Mouse (Mus musculus) cerebellum, adult 2 months (tissue): ENCODE data around the gene Myrip. TPM values are rescaled to one million over a fixed set of nuclear protein-coding genes. Genes with fewer than 3 reads are reported as not detected.

ENCODE experiments used
- DNase-seq, 2 experiments: peaks; one replicate each; pipeline ENCODE4 v3.0.0; 2021
- H3K27ac ChIP-seq: fragments of 200-500 bp; 2 replicates; pipeline ENCODE4 v1.5.1; 2012; ENCODE audit warnings: low read length, control low read depth, inconsistent platforms; ENCODE audit not compliant: insufficient read depth
- H3K27me3 ChIP-seq: fragments of 200-500 bp; 2 replicates; pipeline ENCODE4 v1.6.1; 2012; ENCODE audit warnings: inconsistent platforms, mild to moderate bottlenecking, low read length, moderate library complexity; ENCODE audit not compliant: control insufficient read depth, insufficient read depth
- H3K4me1 ChIP-seq: fragments of 200-500 bp; 2 replicates; pipeline ENCODE4 v1.6.1; 2011; ENCODE audit warnings: low read length; ENCODE audit not compliant: control insufficient read depth, insufficient read depth
- H3K4me3 ChIP-seq: fragments of 200-500 bp; replicated peaks from 2 replicates; pipeline ENCODE3; 2011; ENCODE audit warnings: mild to moderate bottlenecking, low read depth, low read length, control low read depth; ENCODE audit not compliant: insufficient read depth
- CTCF ChIP-seq: fragments of 200-500 bp; IDR thresholded peaks from 2 replicates; pipeline ENCODE4 v1.5.1; 2011; ENCODE audit warnings: low read depth, mild to moderate bottlenecking, control low read depth, low read length, moderate library complexity, borderline replicate concordance; ENCODE audit not compliant: insufficient read depth
- POLR2A ChIP-seq: fragments of 200-500 bp; IDR thresholded peaks from 2 replicates; pipeline ENCODE4 v1.6.1; 2011; ENCODE audit warnings: low read length, control low read depth, borderline replicate concordance; ENCODE audit not compliant: insufficient read depth
- WGBS: fragments of 180-500 bp; shearing (Covaris S2); methylation state at CpG from one replicate; pipeline ENCODE4 v1.1.7; 2018; 5-methylcytosine and 5-hydroxymethylcytosine counted together
- polyA plus RNA-seq: library from polyadenylated mRNA; depleted of rRNA; stranded (reverse); fragments of >200 nt; gene quantifications from 2 replicates; pipeline ENCODE4 v1.2.3, GENCODE M21; 2012

Gene Myrip
- polyA plus RNA-seq, 1 experiment, result 18.2 TPM

DNA sequence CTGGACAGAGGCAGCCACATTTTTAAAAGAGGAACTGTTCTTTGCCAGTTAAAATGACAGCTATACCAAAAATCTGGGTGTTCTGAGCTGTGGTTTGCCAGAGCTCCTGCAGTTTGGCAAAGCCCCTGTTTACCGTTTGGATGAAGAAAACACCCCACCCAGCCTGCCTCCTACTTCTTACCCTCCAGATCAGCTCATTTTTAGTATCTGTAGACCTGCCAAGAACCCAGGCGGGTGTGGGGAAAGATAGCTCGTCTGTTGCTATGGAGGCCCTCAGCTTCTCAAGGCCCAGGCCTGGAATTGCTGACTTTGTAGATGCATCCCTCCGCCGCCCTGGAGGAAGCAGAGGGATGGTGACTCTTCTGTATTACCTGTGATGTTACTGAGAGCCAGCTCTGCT is 102.3 kb downstream of the Myrip start:
- no peak overlapping the region for H3K27ac ChIP-seq
- WGBS, result 29% methylated on average over 5 of the region's 5 CpGs
- H3K4me3 ChIP-seq, result no peak overlapping the region
- no peaks in the 10 kb centered on the region for H3K27me3 ChIP-seq
- H3K4me1 ChIP-seq, result no peaks in the 10 kb centered on the region
- TF ChIP-seq POLR2A (no peak), CTCF (no peak)
- no peak for DNase-seq

DNA sequence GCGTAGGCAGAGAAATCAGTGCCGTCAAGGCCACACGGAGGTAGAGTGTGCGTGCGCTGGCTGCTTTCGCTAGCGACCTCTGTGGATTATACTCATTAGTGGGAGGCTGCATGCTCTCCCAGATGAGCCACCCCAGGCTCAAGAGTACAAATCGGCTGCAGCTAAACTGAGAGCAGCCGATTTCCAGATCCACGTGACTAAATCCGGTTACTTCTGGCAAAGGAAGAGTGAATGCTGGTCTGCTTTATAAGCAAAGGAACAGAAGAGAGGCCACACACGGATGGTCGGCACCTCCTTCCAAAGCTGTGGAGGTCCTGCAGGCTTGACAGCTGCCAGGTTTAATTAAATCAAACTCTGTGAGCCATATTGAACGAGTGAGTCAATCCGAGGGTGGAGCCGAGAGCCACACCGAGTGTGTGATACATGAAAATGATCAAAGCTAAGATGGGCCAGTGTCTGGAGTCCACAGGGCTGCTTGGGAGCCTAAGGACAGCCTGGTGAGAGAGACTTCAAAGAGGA is 108.4 kb downstream of the Myrip start:
- no peaks in the 10 kb centered on the region for H3K4me1 ChIP-seq

DNA sequence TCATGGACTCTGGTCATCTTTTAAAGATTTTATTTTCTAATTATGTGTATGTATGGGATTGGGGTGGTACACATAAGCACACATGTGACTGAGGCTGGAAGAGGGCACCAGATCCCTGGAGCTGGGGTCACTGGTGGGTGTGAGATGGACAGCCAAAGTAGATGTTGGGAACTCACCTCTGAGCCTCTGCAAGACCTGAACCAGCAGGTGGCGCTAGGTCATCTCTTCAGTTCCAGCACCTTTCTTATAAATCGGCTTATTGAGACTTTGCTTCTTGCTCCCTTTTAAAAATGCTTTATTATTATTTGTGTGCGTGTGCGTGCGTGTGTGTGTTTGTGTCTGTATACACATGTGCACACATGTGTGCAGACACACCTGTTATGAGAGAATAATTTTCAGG is 109.1 kb downstream of the Myrip start:
- DNase-seq, result peak; percentile 33 to 43
- Histone ChIP-seq H3K4me3 (no peak overlapping the region), H3K27ac (no peak overlapping the region), H3K4me1 (no peaks in the 10 kb centered on the region), H3K27me3 (no peaks in the 10 kb centered on the region)
- 30% methylated on average over 5 of the region's 5 CpGs for WGBS
- TF ChIP-seq CTCF (peak; percentile 67; the same call in 1 of the 2 replicates), POLR2A (no peak)

More for the DNA sequence above, 108.4 kb downstream of the Myrip start:
- no peak overlapping the region for H3K27ac ChIP-seq
- WGBS, result 57% methylated on average over 17 of the region's 17 CpGs
- H3K4me3 ChIP-seq, result no peak overlapping the region
- DNase-seq, result no peak
- H3K27me3 ChIP-seq, result no peaks in the 10 kb centered on the region
- TF ChIP-seq POLR2A (no peak), CTCF (no peak)

DNA sequence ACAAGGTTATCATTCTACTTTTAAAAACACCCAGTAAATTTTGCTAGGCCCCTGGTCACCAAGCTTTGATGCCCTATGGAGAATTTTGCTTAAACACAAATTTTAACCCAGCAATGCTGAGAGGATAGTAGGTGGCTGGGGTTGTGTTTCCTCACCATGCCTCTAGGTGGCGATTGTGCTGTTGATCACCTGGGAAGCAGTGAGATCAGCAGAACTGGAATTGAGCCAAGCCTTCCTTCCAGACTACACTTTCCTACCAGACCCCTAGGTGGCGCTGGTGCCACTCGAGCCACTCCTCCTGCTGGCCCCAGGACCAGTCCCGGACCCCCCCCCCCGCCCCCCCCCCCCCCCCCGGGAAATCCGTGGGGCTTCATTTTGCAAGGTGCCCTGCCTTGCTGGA is 114.2 kb downstream of the Myrip start:
- no peak overlapping the region for H3K4me3 ChIP-seq
- TF ChIP-seq CTCF (peak; percentile 76), POLR2A (no peak)
- no peaks in the 10 kb centered on the region for H3K27me3 ChIP-seq
- H3K4me1 ChIP-seq, result no peaks in the 10 kb centered on the region
- H3K27ac ChIP-seq, result no peak overlapping the region
- peak; percentile 70 to 74 for DNase-seq
- WGBS, result 0% methylated on average over 6 of the region's 7 CpGs

DNA sequence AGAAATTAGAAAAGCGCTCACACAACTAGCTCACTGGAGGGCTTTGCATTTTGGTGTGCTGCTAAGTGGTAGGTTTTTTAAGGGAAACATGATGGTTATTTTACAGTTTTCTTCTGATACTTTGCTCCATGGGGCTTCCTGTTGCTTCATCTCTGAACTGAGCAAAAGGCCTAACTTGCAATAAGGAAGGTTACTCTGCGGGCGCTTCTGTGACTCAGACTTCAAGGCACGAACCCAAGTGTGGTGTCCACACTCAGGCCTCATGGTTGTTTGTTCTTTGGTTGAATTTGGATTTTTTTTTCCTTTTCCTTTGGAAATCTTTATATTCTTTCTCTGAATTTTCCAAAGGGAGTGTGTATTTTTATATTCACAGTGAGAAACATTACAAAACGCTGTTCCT is 114.8 kb downstream of the Myrip start:
- Histone ChIP-seq H3K27ac (no peak overlapping the region), H3K4me1 (no peaks in the 10 kb centered on the region), H3K4me3 (no peak overlapping the region), H3K27me3 (no peaks in the 10 kb centered on the region)
- TF ChIP-seq POLR2A (no peak), CTCF (no peak)
- no peak for DNase-seq
- WGBS, result 95% methylated on average over 5 of the region's 5 CpGs

DNA sequence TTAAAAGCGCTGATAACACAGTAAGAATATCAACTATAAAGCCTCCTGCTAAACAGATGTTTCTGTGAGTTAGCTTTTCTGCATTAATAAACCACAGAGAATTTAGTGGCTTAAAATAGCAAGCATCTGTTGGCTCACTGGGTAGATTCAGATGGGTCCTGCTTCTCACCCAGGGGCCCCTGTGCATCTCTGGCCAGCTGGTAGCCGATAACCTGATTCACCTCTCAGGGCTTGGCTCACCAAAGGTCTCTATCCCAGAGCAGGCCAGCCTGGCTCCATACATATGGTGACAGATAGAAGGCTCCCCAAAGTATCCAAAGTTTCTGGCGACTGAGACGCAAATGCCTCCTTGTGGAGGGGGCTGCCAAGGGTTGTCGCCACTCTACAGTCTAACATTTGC is 115.4 kb downstream of the Myrip start:
- no peak overlapping the region for H3K27ac ChIP-seq

DNA sequence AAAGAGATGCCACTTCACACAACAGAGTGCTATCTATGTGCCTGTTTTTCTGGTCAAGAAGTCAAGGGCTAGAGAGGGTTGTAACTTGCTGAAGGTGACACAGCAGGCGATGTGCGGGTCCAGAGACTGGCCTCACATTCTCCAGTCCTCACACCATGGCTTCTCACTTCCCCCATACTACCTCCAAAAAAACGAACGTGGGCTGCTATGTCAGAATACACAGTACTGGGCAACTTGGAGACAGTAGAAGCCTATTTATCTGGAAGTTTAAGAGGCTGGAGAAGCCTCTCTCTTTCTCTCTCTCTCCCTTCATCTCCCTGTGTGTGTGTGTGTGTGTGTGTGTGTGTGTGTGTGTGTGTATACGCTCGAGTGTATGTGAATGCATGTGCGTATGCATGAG is 117.3 kb downstream of the Myrip start:
- TF ChIP-seq POLR2A (no peak), CTCF (no peak)
- DNase-seq, result no peak
- 75% methylated on average over 7 of the region's 7 CpGs for WGBS
- H3K27me3 ChIP-seq, result no peaks in the 10 kb centered on the region
- H3K4me1 ChIP-seq, result no peaks in the 10 kb centered on the region
- H3K27ac ChIP-seq, result no peak overlapping the region
- no peak overlapping the region for H3K4me3 ChIP-seq

More for the DNA sequence above, 115.4 kb downstream of the Myrip start:
- Histone ChIP-seq H3K27me3 (no peaks in the 10 kb centered on the region), H3K4me1 (no peaks in the 10 kb centered on the region), H3K4me3 (no peak overlapping the region)
- WGBS, result 75% methylated on average over 5 of the region's 5 CpGs
- no peak for TF ChIP-seq POLR2A
- no peak for TF ChIP-seq CTCF
- no peak for DNase-seq

DNA sequence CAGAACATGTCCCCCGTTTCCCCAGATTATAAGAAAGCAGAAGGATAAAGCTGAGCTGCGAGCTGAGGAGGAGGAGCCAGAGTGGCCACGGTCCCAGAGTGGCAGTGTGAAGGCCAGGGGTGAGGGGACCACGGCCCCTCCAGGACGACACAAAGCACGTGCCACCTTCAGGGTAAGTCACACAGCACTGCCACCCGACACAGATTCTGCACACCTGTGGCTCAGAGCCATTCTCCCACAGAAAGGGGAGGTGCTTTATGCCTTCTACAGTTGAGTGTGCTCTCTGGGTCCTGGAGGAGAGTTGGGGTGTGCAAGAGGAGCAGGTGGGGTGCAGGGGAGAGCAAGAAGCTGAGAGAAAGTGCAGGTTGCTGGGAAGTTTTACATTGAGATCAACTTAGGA is 123.3 kb downstream of the Myrip start:
- DNase-seq, result no peak
- TF ChIP-seq CTCF (no peak), POLR2A (no peak)
- no peaks in the 10 kb centered on the region for H3K4me1 ChIP-seq
- no peak overlapping the region for H3K4me3 ChIP-seq
- WGBS, result 69% methylated on average over 7 of the region's 7 CpGs
- H3K27ac ChIP-seq, result no peak overlapping the region
- no peaks in the 10 kb centered on the region for H3K27me3 ChIP-seq

DNA sequence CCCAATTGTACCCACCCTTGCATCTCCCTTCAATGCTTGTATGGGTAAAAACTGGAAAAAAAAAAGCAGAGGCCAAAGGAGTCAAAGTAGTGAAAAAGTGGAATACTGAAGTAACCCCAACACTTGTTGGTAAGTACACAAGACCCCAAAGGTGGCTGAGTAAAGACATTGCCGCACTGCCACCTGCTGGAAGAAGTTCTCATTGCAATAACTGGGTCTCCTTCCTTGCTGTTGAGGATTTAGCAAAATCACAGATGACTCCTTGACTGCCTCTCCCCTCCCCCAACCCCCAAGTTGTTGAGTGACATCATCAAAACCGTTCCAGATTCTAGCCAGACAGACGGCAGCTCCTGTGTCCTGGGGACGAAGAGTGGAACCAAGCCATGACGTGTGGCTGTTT is 124.5 kb downstream of the Myrip start:
- WGBS, result 36% methylated on average over 5 of the region's 5 CpGs
- Histone ChIP-seq H3K27me3 (no peaks in the 10 kb centered on the region), H3K27ac (no peak overlapping the region), H3K4me1 (no peaks in the 10 kb centered on the region), H3K4me3 (no peak overlapping the region)
- peak; percentile 21 to 51 for DNase-seq
- TF ChIP-seq CTCF (peak; percentile 50; the same call in 1 of the 2 replicates), POLR2A (no peak)
